8 mouse cellular contexts compared by ENCODE assay signal in the genomic region with DNA sequence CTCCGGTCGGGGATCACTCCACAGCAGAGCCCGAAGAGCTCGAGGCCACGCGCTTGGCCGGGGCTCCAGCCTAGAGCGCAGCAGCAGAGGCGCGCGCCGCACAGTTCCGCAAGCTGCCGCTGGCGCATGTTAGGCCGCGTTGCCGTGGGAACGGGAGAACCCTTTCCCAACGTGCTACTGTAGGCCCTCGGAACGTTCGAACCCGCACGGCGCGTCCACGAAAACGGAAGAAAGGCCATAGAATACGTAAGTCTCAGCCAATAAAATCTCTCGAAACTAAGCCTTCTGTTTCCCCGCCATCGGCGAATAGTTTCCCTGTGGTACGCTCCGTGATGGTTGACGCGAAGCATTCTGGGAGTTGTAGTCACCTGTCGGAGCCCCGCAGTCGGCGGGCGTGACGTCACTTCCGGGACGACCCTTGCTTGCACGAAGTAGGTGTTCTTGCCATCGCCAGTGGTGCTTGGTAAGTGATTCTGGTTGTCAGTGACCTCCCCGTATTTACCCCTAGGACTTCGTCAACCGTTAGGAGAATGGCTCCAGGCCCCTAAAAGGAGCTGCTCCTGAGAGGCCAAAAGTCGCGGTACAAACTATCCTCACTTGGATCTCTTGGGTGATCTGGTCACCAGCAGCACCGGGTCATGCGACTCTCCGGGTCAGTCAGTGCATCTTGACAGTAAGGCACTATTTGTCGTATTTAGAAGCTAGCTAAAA. TPM values are rescaled to one million over a fixed set of nuclear protein-coding genes. Genes with fewer than 3 reads are reported as not detected.
DNase-seq lines count a peak whose midpoint lies in the region; ATAC-seq lines count a peak whose summit lies in the region.

A gene (minus strand): TSS at position 127 of the 711 bp plus-strand sequence.
A gene (plus strand): TSS at position 403 of the 711 bp plus-strand sequence.

- peak; percentile 95 for ATAC-seq in CD4-positive, CD25-positive, alpha-beta regulatory T cell, adult 4 months
- peak; percentile 95 for ATAC-seq in heart, embryonic 14.5 days (ENCODE audit: insufficient number of reproducible peaks, insufficient read depth, low FRiP score, low read depth)
- ATAC-seq in liver, embryonic 13.5 days (ENCODE audit: low read depth): peak; percentile 95
- ATAC-seq in stomach, embryonic 16.5 days (ENCODE audit: insufficient read depth, low FRiP score): peak; percentile 97

- H3K27ac ChIP-seq in heart, embryonic 14.5 days (replicated peaks in 1 of 2; ENCODE audit: control insufficient read depth in 1 of 2, insufficient read depth in 1 of 2, low read depth in 2 of 2, low read length in 2 of 2): peak within 1 kb of the TSS; percentile 69 to 76
- peak within 1 kb of the TSS; percentile 70 for H3K27ac ChIP-seq in liver, embryonic 13.5 days
- peak within 1 kb of the TSS; percentile 92 for H3K27ac ChIP-seq in stomach, embryonic 16.5 days (ENCODE audit: low read length)

- peaks cover 24% of the 10 kb centered on the region for H3K36me3 ChIP-seq in heart, embryonic 14.5 days (ENCODE audit: control insufficient read depth, insufficient read depth, low read length)
- peaks cover 22% of the 10 kb centered on the region for H3K36me3 ChIP-seq in liver, embryonic 13.5 days
- peaks cover 13% of the 10 kb centered on the region; the same call in 1 of the 2 replicates for H3K36me3 ChIP-seq in stomach, embryonic 16.5 days (ENCODE audit: control insufficient read depth, insufficient read depth, low read length)

- peak; percentile 93 for DNase-seq in c-Kit-negative CD71-positive TER-119-positive erythroid progenitor cells, embryonic 14.5 days (ENCODE audit: low read depth, low spot score)
- DNase-seq in fibroblast of lung, adult 2 months (ENCODE audit: low read depth): peak; percentile 98
- DNase-seq in kidney, postnatal 14 days: peak; percentile 99
- DNase-seq in liver, embryonic 13.5 days: peak; percentile 89
- peak; percentile 98 for DNase-seq in neural tube, embryonic 10.5 days (ENCODE audit: extremely low spot score, low spot score)

- peak within 1 kb of the TSS; percentile 63 to 65 for H3K4me3 ChIP-seq in heart, embryonic 14.5 days (ENCODE audit: control insufficient read depth in 1 of 2, insufficient read depth in 1 of 2, low read depth in 1 of 2, low read length in 2 of 2)
- H3K4me3 ChIP-seq in liver, embryonic 13.5 days (replicated peaks): peak within 1 kb of the TSS; percentile 79
- peak within 1 kb of the TSS; percentile 60 for H3K4me3 ChIP-seq in stomach, embryonic 16.5 days (replicated peaks; ENCODE audit: low read length)

- H3K9ac ChIP-seq in heart, embryonic 14.5 days (ENCODE audit: low read length): peak within 1 kb of the TSS; percentile 79
- H3K9ac ChIP-seq in liver, embryonic 13.5 days: peak within 1 kb of the TSS; percentile 78
- peak within 1 kb of the TSS; percentile 84 for H3K9ac ChIP-seq in stomach, embryonic 16.5 days (ENCODE audit: low read length)

- H3K9me3 ChIP-seq in heart, embryonic 14.5 days (ENCODE audit: control insufficient read depth, low read length): 0 out of 2 replicates have a peak, but pooled peaks cover 3% of the 10 kb centered on the region
- no peaks in the 10 kb centered on the region for H3K9me3 ChIP-seq in liver, embryonic 13.5 days (replicated peaks)
- peaks cover 4% of the 10 kb centered on the region; the same call in 1 of the 2 replicates for H3K9me3 ChIP-seq in stomach, embryonic 16.5 days (replicated peaks; ENCODE audit: control insufficient read depth, low read length)

- peak within 1 kb of the TSS; percentile 65 for H3K4me2 ChIP-seq in heart, embryonic 14.5 days (ENCODE audit: low read length)
- H3K4me2 ChIP-seq in liver, embryonic 13.5 days: peak within 1 kb of the TSS; percentile 80
- peak within 1 kb of the TSS; percentile 69 for H3K4me2 ChIP-seq in stomach, embryonic 16.5 days (ENCODE audit: low read depth, low read length)

- WGBS in heart, embryonic 14.5 days: 1% methylated on average over 57 of the region's 57 CpGs
- under 1% methylated on average over 57 of the region's 57 CpGs for WGBS in liver, embryonic 13.5 days (ENCODE audit: insufficient replicate concordance)
- WGBS in stomach, embryonic 16.5 days: under 1% methylated on average over 57 of the region's 57 CpGs

- H3K4me1 ChIP-seq in heart, embryonic 14.5 days (ENCODE audit: control insufficient read depth in 2 of 2, insufficient read depth in 2 of 2, low read length in 2 of 2): peaks cover 8 to 10% of the 10 kb centered on the region in 2 experiments; a peak in 3 of 4 replicates
- peaks cover 17% of the 10 kb centered on the region for H3K4me1 ChIP-seq in liver, embryonic 13.5 days (replicated peaks)
- H3K4me1 ChIP-seq in stomach, embryonic 16.5 days (ENCODE audit: control insufficient read depth, insufficient read depth, low read length): peaks cover 10% of the 10 kb centered on the region; the same call in 1 of the 2 replicates

- no peaks in the 10 kb centered on the region for H3K27me3 ChIP-seq in heart, embryonic 14.5 days (ENCODE audit: control insufficient read depth, insufficient read depth, low read length)
- H3K27me3 ChIP-seq in liver, embryonic 13.5 days: no peaks in the 10 kb centered on the region
- H3K27me3 ChIP-seq in stomach, embryonic 16.5 days (ENCODE audit: control insufficient read depth, insufficient read depth, low read length): no peaks in the 10 kb centered on the region

RNA-seq across cellular contexts. Expression of the first gene that starts in this region (rescaled TPM):
- 1 to 10 TPM; 1.9 to 3.2 TPM for polyA plus RNA-seq in CD4-positive, CD25-positive, alpha-beta regulatory T cell, adult 4 months (2017; shearing (Covaris generic))
- polyA plus RNA-seq in heart, embryonic 14.5 days (2014; fragmentation: Nextera tagmentation; extraction: Ambion mirVana): 2.4 and 2.8 TPM in 2 replicates
- 0.56 and 0.70 TPM in 2 replicates for polyA plus RNA-seq in liver, embryonic 13.5 days (2015; fragmentation: Nextera tagmentation; extraction: Ambion mirVana)
- polyA plus RNA-seq in stomach, embryonic 16.5 days (2015; fragmentation: Nextera tagmentation; extraction: Ambion mirVana): 4.1 and 4.2 TPM in 2 replicates

RNA-seq across cellular contexts. Expression of the second gene that starts in this region (rescaled TPM):
- 10 to 100 TPM; 72.1 to 78.7 TPM for polyA plus RNA-seq in CD4-positive, CD25-positive, alpha-beta regulatory T cell, adult 4 months (2017; shearing (Covaris generic))
- 52.9 and 57.1 TPM in 2 replicates for polyA plus RNA-seq in heart, embryonic 14.5 days (2014; fragmentation: Nextera tagmentation; extraction: Ambion mirVana)
- polyA plus RNA-seq in liver, embryonic 13.5 days (2015; fragmentation: Nextera tagmentation; extraction: Ambion mirVana): 42.1 and 42.8 TPM in 2 replicates
- 91.4 and 93.6 TPM in 2 replicates for polyA plus RNA-seq in stomach, embryonic 16.5 days (2015; fragmentation: Nextera tagmentation; extraction: Ambion mirVana)

Comparison
In these comparisons a context has a peak if more than half of its experiments do, and no peak if none do; other contexts are left out.
1. Peak in every context shown above with its lines: DNase-seq, ATAC-seq, H3K4me3 ChIP-seq and H3K27ac ChIP-seq.